In the genomic region with DNA sequence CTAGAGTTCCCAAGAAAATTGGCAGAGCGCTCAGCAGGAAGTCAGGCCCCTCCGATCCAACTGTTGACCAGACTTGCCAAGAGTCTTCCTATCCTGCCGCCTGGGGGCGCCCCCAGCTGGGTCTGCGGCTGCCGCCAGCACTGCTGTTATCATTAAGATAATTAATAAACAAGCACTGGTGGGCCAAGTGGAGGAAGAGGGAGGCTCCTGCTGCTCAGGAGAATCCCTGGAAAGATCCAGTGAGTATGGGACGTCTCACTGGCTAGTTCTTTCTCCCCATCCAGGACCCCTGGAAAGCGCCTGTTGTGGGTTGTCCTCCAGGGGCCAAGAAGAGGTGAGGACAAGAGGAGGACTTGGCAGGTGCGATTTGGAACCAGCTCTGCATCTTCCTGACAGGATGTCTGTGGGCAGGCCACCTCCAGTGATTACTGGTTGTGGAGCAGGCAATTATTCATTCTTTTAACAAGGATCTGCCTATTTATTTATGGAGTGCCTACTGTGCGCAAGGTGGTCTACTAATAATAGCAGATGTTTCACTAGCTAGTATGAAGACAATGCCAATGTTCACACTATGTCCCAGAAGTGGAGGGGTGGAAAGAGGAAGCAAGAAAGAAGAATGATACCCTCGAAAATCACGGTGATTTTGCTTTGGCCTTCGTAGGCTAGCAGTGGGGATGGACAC, we compare ENCODE assay signal across 8 mouse cellular contexts. TPM values are rescaled to one million over a fixed set of nuclear protein-coding genes. Genes with fewer than 3 reads are reported as not detected.
DNase-seq lines count a peak whose midpoint lies in the region; ATAC-seq and TF ChIP-seq lines count a peak whose summit lies in the region.

No protein-coding gene starts in this region.

- no peaks in the 10 kb centered on the region for H3K9me3 ChIP-seq in embryonic facial prominence, embryonic 13.5 days
- H3K9me3 ChIP-seq in limb, embryonic 14.5 days (ENCODE audit: control insufficient read depth, low read length): no peaks in the 10 kb centered on the region
- no peaks in the 10 kb centered on the region for H3K9me3 ChIP-seq in midbrain, embryonic 16.5 days (replicated peaks; ENCODE audit: control insufficient read depth, low read length, poor library complexity, severe bottlenecking)

- peak overlapping the region; percentile 89; the same call in 1 of the 2 replicates for H3K4me3 ChIP-seq in embryonic facial prominence, embryonic 13.5 days
- no peak overlapping the region for H3K4me3 ChIP-seq in limb, embryonic 14.5 days (replicated peaks; ENCODE audit: low read length)
- H3K4me3 ChIP-seq in midbrain, embryonic 16.5 days (ENCODE audit: low read depth, low read length): peak overlapping the region; percentile 93

- no peak overlapping the region for H3K9ac ChIP-seq in embryonic facial prominence, embryonic 13.5 days
- H3K9ac ChIP-seq in limb, embryonic 14.5 days (ENCODE audit: low read depth, low read length, severe bottlenecking): no peak overlapping the region
- peak overlapping the region; percentile 7; the same call in 1 of the 2 replicates for H3K9ac ChIP-seq in midbrain, embryonic 16.5 days (ENCODE audit: low read depth, low read length)

- 12% methylated on average over 13 of the region's 13 CpGs for WGBS in embryonic facial prominence, embryonic 13.5 days
- 10% methylated on average over 13 of the region's 13 CpGs for WGBS in limb, embryonic 14.5 days
- WGBS in midbrain, embryonic 16.5 days: 11% methylated on average over 13 of the region's 13 CpGs

- no peak overlapping the region for H3K27ac ChIP-seq in embryonic facial prominence, embryonic 13.5 days
- H3K27ac ChIP-seq in limb, embryonic 14.5 days (replicated peaks; ENCODE audit: low read depth, low read length): no peak overlapping the region
- no peak overlapping the region for H3K27ac ChIP-seq in midbrain, embryonic 16.5 days (ENCODE audit: low read length)

- H3K27me3 ChIP-seq in embryonic facial prominence, embryonic 13.5 days: peaks cover 32% of the 10 kb centered on the region
- H3K27me3 ChIP-seq in limb, embryonic 14.5 days (ENCODE audit: control insufficient read depth, insufficient read depth, low read length): no peaks in the 10 kb centered on the region
- H3K27me3 ChIP-seq in midbrain, embryonic 16.5 days (ENCODE audit: control insufficient read depth, insufficient read depth, low read depth, low read length): peaks cover 11% of the 10 kb centered on the region

- H3K4me2 ChIP-seq in embryonic facial prominence, embryonic 13.5 days: peak overlapping the region; percentile 91; the same call in 1 of the 2 replicates
- peak overlapping the region; percentile 83; the same call in 1 of the 2 replicates for H3K4me2 ChIP-seq in limb, embryonic 14.5 days (replicated peaks; ENCODE audit: low read depth, low read length, severe bottlenecking)
- peak overlapping the region; percentile 88; the same call in 1 of the 2 replicates for H3K4me2 ChIP-seq in midbrain, embryonic 16.5 days (ENCODE audit: low read length)

- TF ChIP-seq POLR2A in limb, embryonic 14.5 days (IDR thresholded peaks at IDR 0.05; ENCODE audit: borderline replicate concordance, extremely low read depth, insufficient read depth, insufficient read length): no peak

- H3K4me1 ChIP-seq in embryonic facial prominence, embryonic 13.5 days: peaks cover 35% of the 10 kb centered on the region
- peaks cover 24% of the 10 kb centered on the region; the same call in 1 of the 2 replicates for H3K4me1 ChIP-seq in limb, embryonic 14.5 days (ENCODE audit: control insufficient read depth, insufficient read depth, low read length)
- peaks cover 22% of the 10 kb centered on the region for H3K4me1 ChIP-seq in midbrain, embryonic 16.5 days (ENCODE audit: control insufficient read depth, insufficient read depth, low read length)

- peaks cover 6% of the 10 kb centered on the region; the same call in 1 of the 2 replicates for H3K36me3 ChIP-seq in embryonic facial prominence, embryonic 13.5 days
- H3K36me3 ChIP-seq in limb, embryonic 14.5 days (ENCODE audit: control insufficient read depth, insufficient read depth, low read length): 0 out of 2 replicates have a peak, but pooled peaks cover 8% of the 10 kb centered on the region
- peaks cover 3% of the 10 kb centered on the region; the same call in 1 of the 2 replicates for H3K36me3 ChIP-seq in midbrain, embryonic 16.5 days (ENCODE audit: control insufficient read depth, insufficient read depth, low read length)

- peak; percentile 45 for DNase-seq in gastrocnemius, adult 18-20 months (ENCODE audit: low spot score)
- no peak for DNase-seq in gastrocnemius, adult 8-10 months (ENCODE audit: low spot score in 2 of 2)
- DNase-seq in adrenal gland, adult 2 months: peak; percentile 67
- no peak for DNase-seq in limb, embryonic 14.5 days (ENCODE audit: low spot score)
- peak; percentile 39 for DNase-seq in thymus, postnatal 25 days

- no peak for ATAC-seq in embryonic facial prominence, embryonic 13.5 days (ENCODE audit: insufficient number of reproducible peaks, insufficient read depth, low FRiP score, low TSS enrichment, low read depth)
- peak; percentile 23 to 29; a peak in 1 of 4 replicates for ATAC-seq in hematopoietic stem cell, adult 5-6 weeks (replicated peaks in 1 of 2; ENCODE audit: insufficient read depth in 1 of 2, low FRiP score in 2 of 2, low TSS enrichment in 1 of 2, low read depth in 1 of 2, poor library complexity in 2 of 2, severe bottlenecking in 2 of 2)
- no peak for ATAC-seq in limb, embryonic 14.5 days (ENCODE audit: low FRiP score, low read depth)
- ATAC-seq in midbrain, embryonic 16.5 days: no peak

RNA-seq across cellular contexts. Expression of a gene that starts 0.9 kb away (rescaled TPM):
- under 1 TPM; 0.27 to 0.95 TPM for total RNA-seq in gastrocnemius, adult 18-20 months (2021)
- under 1 TPM; 0.29 to 0.74 (median 0.46) TPM for total RNA-seq in gastrocnemius, adult 8-10 months (2022)
- 1 to 10 TPM; 3.9 to 5.7 TPM for total RNA-seq in adrenal gland, adult 2 months (2021)
- polyA plus RNA-seq in adrenal gland, adult 2 months (2012; rRNA removed): 4.1 and 5.5 TPM in 2 replicates
- 27.3 and 28.5 TPM in 2 replicates for polyA plus RNA-seq in embryonic facial prominence, embryonic 13.5 days (2015; fragmentation: Nextera tagmentation; extraction: Ambion mirVana)
- 0.50 TPM in 2 replicates for total RNA-seq in hematopoietic stem cell, adult 5-6 weeks (2017)
- 44.2 and 49.9 TPM in 2 replicates for polyA plus RNA-seq in limb, embryonic 14.5 days (2012; rRNA removed)
- polyA plus RNA-seq in limb, embryonic 14.5 days (2014; fragmentation: Nextera tagmentation; extraction: Ambion mirVana): 28.5 and 31.7 TPM in 2 replicates
- 20.0 and 24.4 TPM in 2 replicates for polyA plus RNA-seq in midbrain, embryonic 16.5 days (2015; fragmentation: Nextera tagmentation; extraction: Ambion mirVana)

RNA-seq across cellular contexts. Expression of a gene that starts 11.1 kb away (rescaled TPM):
- total RNA-seq in gastrocnemius, adult 18-20 months (2021): 10 to 100 TPM; 14.6 to 16.6 TPM
- total RNA-seq in gastrocnemius, adult 8-10 months (2022): 10 to 100 TPM; 14.2 to 17.0 (median 16.2) TPM
- 10 to 100 TPM; 13.6 to 18.7 TPM for total RNA-seq in adrenal gland, adult 2 months (2021)
- 39.1 and 42.3 TPM in 2 replicates for polyA plus RNA-seq in adrenal gland, adult 2 months (2012; rRNA removed)
- 31.5 and 31.9 TPM in 2 replicates for polyA plus RNA-seq in embryonic facial prominence, embryonic 13.5 days (2015; fragmentation: Nextera tagmentation; extraction: Ambion mirVana)
- total RNA-seq in hematopoietic stem cell, adult 5-6 weeks (2017): 9.2 and 10.5 TPM in 2 replicates
- polyA plus RNA-seq in limb, embryonic 14.5 days (2012; rRNA removed): 27.7 and 39.8 TPM in 2 replicates
- polyA plus RNA-seq in limb, embryonic 14.5 days (2014; fragmentation: Nextera tagmentation; extraction: Ambion mirVana): 22.5 and 27.0 TPM in 2 replicates
- polyA plus RNA-seq in midbrain, embryonic 16.5 days (2015; fragmentation: Nextera tagmentation; extraction: Ambion mirVana): 16.9 and 17.5 TPM in 2 replicates

RNA-seq across cellular contexts. Expression of a gene that starts 38.2 kb away (rescaled TPM):
- not detected for total RNA-seq in gastrocnemius, adult 18-20 months (2021)
- total RNA-seq in gastrocnemius, adult 8-10 months (2022): not detected
- under 1 TPM; 0.69 to 0.90 TPM for total RNA-seq in adrenal gland, adult 2 months (2021)
- polyA plus RNA-seq in adrenal gland, adult 2 months (2012; rRNA removed): 1.9 and 2.3 TPM in 2 replicates
- 0.18 TPM in 1 of 2 replicates, not detected in the other for polyA plus RNA-seq in embryonic facial prominence, embryonic 13.5 days (2015; fragmentation: Nextera tagmentation; extraction: Ambion mirVana)
- total RNA-seq in hematopoietic stem cell, adult 5-6 weeks (2017): not detected in 2 replicates
- 0.12 and 0.13 TPM in 2 replicates for polyA plus RNA-seq in limb, embryonic 14.5 days (2012; rRNA removed)
- 0.10 TPM in 1 of 2 replicates, not detected in the other for polyA plus RNA-seq in limb, embryonic 14.5 days (2014; fragmentation: Nextera tagmentation; extraction: Ambion mirVana)
- polyA plus RNA-seq in midbrain, embryonic 16.5 days (2015; fragmentation: Nextera tagmentation; extraction: Ambion mirVana): 2.0 and 2.7 TPM in 2 replicates

RNA-seq across cellular contexts. Expression of a gene that starts 56.2 kb away (rescaled TPM):
- total RNA-seq in gastrocnemius, adult 18-20 months (2021): not detected
- not detected for total RNA-seq in gastrocnemius, adult 8-10 months (2022)
- total RNA-seq in adrenal gland, adult 2 months (2021): 1 to 10 TPM; 2.3 to 6.4 TPM
- polyA plus RNA-seq in adrenal gland, adult 2 months (2012; rRNA removed): 3.1 and 6.8 TPM in 2 replicates
- polyA plus RNA-seq in embryonic facial prominence, embryonic 13.5 days (2015; fragmentation: Nextera tagmentation; extraction: Ambion mirVana): 0.76 TPM in 1 of 2 replicates, not detected in the other
- total RNA-seq in hematopoietic stem cell, adult 5-6 weeks (2017): 1.7 TPM in 1 of 2 replicates, not detected in the other
- 0.50 and 0.54 TPM in 2 replicates for polyA plus RNA-seq in limb, embryonic 14.5 days (2012; rRNA removed)
- polyA plus RNA-seq in limb, embryonic 14.5 days (2014; fragmentation: Nextera tagmentation; extraction: Ambion mirVana): 0.28 and 0.52 TPM in 2 replicates
- polyA plus RNA-seq in midbrain, embryonic 16.5 days (2015; fragmentation: Nextera tagmentation; extraction: Ambion mirVana): 0.19 TPM in 2 replicates

Comparison
In these comparisons a context has a peak if more than half of its experiments do, and no peak if none do; other contexts are left out.
1. DNase-seq: peak in gastrocnemius, adult 18-20 months (single experiment), adrenal gland, adult 2 months (single experiment) and thymus, postnatal 25 days (single experiment); none in gastrocnemius, adult 8-10 months (0 of 2) and limb, embryonic 14.5 days (single experiment).
2. ATAC-seq: peak in hematopoietic stem cell, adult 5-6 weeks (2 of 2); none in embryonic facial prominence, embryonic 13.5 days (single experiment), limb, embryonic 14.5 days (single experiment) and midbrain, embryonic 16.5 days (single experiment).
3. Peak in every context shown above with its lines, with median percentiles within 50 percentile points of each other: H3K4me2 ChIP-seq.